Mouse (Mus musculus) embryonic facial prominence, embryonic 15.5 days (tissue): ENCODE data around the gene Coro2a. TPM values are rescaled to one million over a fixed set of nuclear protein-coding genes. Genes with fewer than 3 reads are reported as not detected.

Source experiments
- ATAC-seq: fragments of 200-750 bp; cut with Nextera tagmentation; 2 replicates; pipeline ENCODE4 v1.8.0; 2017; ENCODE audit warnings: low read depth, moderate TSS enrichment; ENCODE audit not compliant: insufficient number of reproducible peaks, low FRiP score, low TSS enrichment
- H3K27ac ChIP-seq: fragments of 300-500 bp; sonication (generic); replicated peaks from 2 replicates; pipeline ENCODE4 v1.5.1; 2015; ENCODE audit warnings: mild to moderate bottlenecking, inconsistent platforms
- H3K27me3 ChIP-seq: fragments of 300-500 bp; sonication (generic); 2 replicates; pipeline ENCODE4 v1.6.1; 2015; ENCODE audit warnings: inconsistent platforms
- H3K36me3 ChIP-seq: fragments of 300-500 bp; sonication (generic); 2 replicates; pipeline ENCODE4 v1.6.1; 2015; ENCODE audit warnings: mild to moderate bottlenecking, inconsistent platforms
- H3K4me1 ChIP-seq: fragments of 300-500 bp; sonication (generic); 2 replicates; pipeline ENCODE4 v1.6.1; 2015; ENCODE audit warnings: inconsistent platforms
- H3K4me2 ChIP-seq: fragments of 300-500 bp; sonication (generic); replicated peaks from 2 replicates; pipeline ENCODE4 v1.6.1; 2015; ENCODE audit warnings: mild to moderate bottlenecking, inconsistent platforms
- H3K4me3 ChIP-seq: fragments of 300-500 bp; sonication (generic); replicated peaks from 2 replicates; pipeline ENCODE4 v1.5.1; 2015; ENCODE audit warnings: mild to moderate bottlenecking, inconsistent platforms
- H3K9ac ChIP-seq: fragments of 300-500 bp; sonication (generic); 2 replicates; pipeline ENCODE4 v1.6.1; 2015; ENCODE audit warnings: inconsistent platforms
- H3K9me3 ChIP-seq: fragments of 300-500 bp; sonication (generic); replicated peaks from 2 replicates; pipeline ENCODE4 v1.6.1; 2016; ENCODE audit warnings: inconsistent platforms
- WGBS: fragments of 180-500 bp; shearing (Covaris S2); methylation state at CpG from one replicate; pipeline ENCODE4 v1.1.7; 2015; 5-methylcytosine and 5-hydroxymethylcytosine counted together
- polyA plus RNA-seq: library from polyadenylated mRNA; unstranded; fragments of >200 nt; fragmentation: Nextera tagmentation; extraction: Ambion mirVana; gene quantifications from 2 replicates; pipeline ENCODE4 v1.2.1, GENCODE M21; 2015

The Coro2a gene
- polyA plus RNA-seq, 1 experiment from 2014 or later: 6.8 TPM

DNA sequence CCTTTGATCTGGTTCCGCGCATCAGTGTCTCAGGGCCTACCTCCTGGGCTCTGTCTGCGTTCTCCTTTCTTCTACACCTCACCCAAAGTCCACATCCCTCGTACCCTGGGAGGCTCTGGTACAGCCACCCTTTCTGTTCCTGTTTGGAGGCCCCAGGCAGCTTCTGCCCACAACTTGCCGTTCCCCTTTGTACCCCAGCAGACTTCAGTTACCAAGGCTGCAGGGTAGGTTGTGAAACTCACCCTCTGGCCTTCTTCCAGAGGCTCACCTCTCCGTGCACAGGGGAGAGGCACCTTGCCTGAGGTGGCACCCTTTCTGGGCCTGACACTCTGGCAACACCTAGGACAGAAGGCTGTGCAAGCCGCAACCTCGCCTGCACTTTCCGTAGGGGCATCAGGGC, 46.2 kb downstream of the Coro2a start:
- H3K9ac ChIP-seq: no peak overlapping the region
- no peak for ATAC-seq
- WGBS: 78% methylated on average over 9 of the region's 9 CpGs
- no peak overlapping the region for H3K4me2 ChIP-seq
- no peaks in the 10 kb centered on the region for H3K36me3 ChIP-seq
- peaks cover 11% of the 10 kb centered on the region; the same call in 1 of the 2 replicates for H3K4me1 ChIP-seq
- no peak overlapping the region for H3K27ac ChIP-seq
- H3K4me3 ChIP-seq: no peak overlapping the region
- no peaks in the 10 kb centered on the region for H3K9me3 ChIP-seq
- no peaks in the 10 kb centered on the region for H3K27me3 ChIP-seq

GRCm38 (mm10) chr4:46554295-46555069, 47.5 kb downstream of the Coro2a start:
- H3K27ac ChIP-seq: no peak overlapping the region
- no peaks in the 10 kb centered on the region for H3K9me3 ChIP-seq
- 68% methylated on average over 10 of the region's 10 CpGs for WGBS
- no peak overlapping the region for H3K4me3 ChIP-seq
- H3K36me3 ChIP-seq: no peaks in the 10 kb centered on the region
- H3K4me2 ChIP-seq: no peak overlapping the region
- ATAC-seq: no peak
- peaks cover 11% of the 10 kb centered on the region; the same call in 1 of the 2 replicates for H3K4me1 ChIP-seq
- H3K27me3 ChIP-seq: no peaks in the 10 kb centered on the region
- H3K9ac ChIP-seq: no peak overlapping the region

- WGBS: 78% methylated on average over 1 of the region's 1 CpGs
- Histone ChIP-seq H3K36me3 (no peaks in the 10 kb centered on the region), H3K27ac (no peak overlapping the region), H3K4me1 (peaks cover 11% of the 10 kb centered on the region; the same call in 1 of the 2 replicates), H3K9ac (no peak overlapping the region), H3K4me3 (no peak overlapping the region), H3K27me3 (no peaks in the 10 kb centered on the region), H3K4me2 (no peak overlapping the region), H3K9me3 (no peaks in the 10 kb centered on the region)
- no peak for ATAC-seq
These were observed 48.1 kb downstream of the Coro2a start for GRCm38 (mm10) chr4:46553864-46554263.

GRCm38 (mm10) chr4:46550406-46550805, 51.6 kb downstream of the Coro2a start:
- Histone ChIP-seq H3K36me3 (no peaks in the 10 kb centered on the region), H3K4me3 (no peak overlapping the region), H3K4me1 (peaks cover 15% of the 10 kb centered on the region; the same call in 1 of the 2 replicates), H3K27me3 (no peaks in the 10 kb centered on the region), H3K9ac (no peak overlapping the region), H3K27ac (no peak overlapping the region), H3K4me2 (no peak overlapping the region), H3K9me3 (no peaks in the 10 kb centered on the region)
- no peak for ATAC-seq
- WGBS: 43% methylated on average over 8 of the region's 8 CpGs

- Histone ChIP-seq H3K4me2 (no peak overlapping the region), H3K4me3 (no peak overlapping the region), H3K27me3 (no peaks in the 10 kb centered on the region), H3K36me3 (no peaks in the 10 kb centered on the region), H3K27ac (no peak overlapping the region), H3K9ac (no peak overlapping the region), H3K4me1 (peaks cover 15% of the 10 kb centered on the region; the same call in 1 of the 2 replicates), H3K9me3 (no peaks in the 10 kb centered on the region)
- no peak for ATAC-seq
- 69% methylated on average over 9 of the region's 10 CpGs for WGBS
These were observed 52.0 kb downstream of the Coro2a start for GRCm38 (mm10) chr4:46549979-46550378.

DNA sequence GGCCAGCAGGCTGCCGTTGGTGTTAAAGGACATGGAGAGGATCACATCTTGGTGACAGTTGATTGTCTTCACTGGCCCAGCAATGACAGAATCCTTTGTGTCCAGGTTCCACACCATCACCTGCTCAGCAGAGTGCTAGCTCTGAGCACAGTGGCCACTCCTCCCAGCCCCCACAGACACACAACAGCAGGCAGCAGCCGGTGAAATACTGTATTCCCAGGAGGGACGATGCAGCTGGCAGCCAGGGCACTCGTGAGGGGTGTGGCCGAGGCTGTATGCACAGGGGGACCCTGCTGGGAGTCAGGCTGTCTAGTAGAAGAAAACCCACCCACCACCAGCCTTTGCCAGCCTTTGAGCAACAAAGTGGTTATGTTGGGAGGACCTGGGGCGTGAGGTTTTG, 55.3 kb downstream of the Coro2a start:
- H3K9me3 ChIP-seq: no peaks in the 10 kb centered on the region
- no peaks in the 10 kb centered on the region for H3K36me3 ChIP-seq
- peak; percentile 43 for ATAC-seq
- no peak overlapping the region for H3K4me3 ChIP-seq
- no peak overlapping the region for H3K27ac ChIP-seq
- H3K27me3 ChIP-seq: no peaks in the 10 kb centered on the region
- 0 out of 2 replicates have a peak, but pooled peaks cover 4% of the 10 kb centered on the region for H3K4me1 ChIP-seq
- H3K9ac ChIP-seq: no peak overlapping the region
- 39% methylated on average over 6 of the region's 6 CpGs for WGBS
- no peak overlapping the region for H3K4me2 ChIP-seq

- no peaks in the 10 kb centered on the region for H3K9me3 ChIP-seq
- H3K27me3 ChIP-seq: no peaks in the 10 kb centered on the region
- 13% methylated on average over 9 of the region's 9 CpGs for WGBS
- H3K4me2 ChIP-seq: no peak overlapping the region
- no peak overlapping the region for H3K9ac ChIP-seq
- H3K27ac ChIP-seq: no peak overlapping the region
- no peak overlapping the region for H3K4me3 ChIP-seq
- H3K36me3 ChIP-seq: no peaks in the 10 kb centered on the region
- 0 out of 2 replicates have a peak, but pooled peaks cover 4% of the 10 kb centered on the region for H3K4me1 ChIP-seq
- no peak for ATAC-seq
These were observed 56.5 kb downstream of the Coro2a start for GRCm38 (mm10) chr4:46545498-46545897.

- Histone ChIP-seq H3K27ac (no peak overlapping the region), H3K36me3 (no peaks in the 10 kb centered on the region), H3K4me1 (0 out of 2 replicates have a peak, but pooled peaks cover 4% of the 10 kb centered on the region), H3K4me3 (no peak overlapping the region), H3K9ac (no peak overlapping the region), H3K4me2 (no peak overlapping the region), H3K27me3 (no peaks in the 10 kb centered on the region), H3K9me3 (no peaks in the 10 kb centered on the region)
- WGBS: 35% methylated on average over 1 of the region's 1 CpGs
- no peak for ATAC-seq
These were observed 57.7 kb downstream of the Coro2a start for GRCm38 (mm10) chr4:46544313-46544712.

- no peaks in the 10 kb centered on the region for H3K9me3 ChIP-seq
These were observed 58.5 kb downstream of the Coro2a start for GRCm38 (mm10) chr4:46543366-46544050.

DNA sequence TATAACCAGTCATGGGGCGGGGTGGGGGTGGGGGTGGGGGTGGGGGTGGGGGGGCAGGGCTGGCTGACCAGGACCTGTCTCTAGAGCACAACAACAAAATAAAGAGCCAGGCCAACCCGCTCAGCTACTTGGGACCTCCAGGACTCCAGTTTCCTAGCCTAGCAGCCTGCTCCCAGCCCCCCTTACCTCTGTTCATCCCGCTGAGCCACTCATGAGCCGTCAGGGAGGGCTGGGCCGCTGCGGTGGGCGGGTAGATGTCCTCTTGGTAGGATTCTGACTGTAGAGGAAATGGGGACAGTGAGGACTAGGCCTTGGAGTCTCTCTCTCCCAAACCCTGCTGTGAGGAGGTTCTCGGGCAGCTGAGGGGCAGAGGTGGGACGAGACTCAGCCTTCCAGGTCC, 60.3 kb downstream of the Coro2a start:
- Histone ChIP-seq H3K4me1 (no peaks in the 10 kb centered on the region), H3K36me3 (no peaks in the 10 kb centered on the region), H3K9me3 (no peaks in the 10 kb centered on the region), H3K4me2 (no peak overlapping the region), H3K4me3 (no peak overlapping the region), H3K9ac (no peak overlapping the region), H3K27ac (no peak overlapping the region), H3K27me3 (peaks cover 7% of the 10 kb centered on the region)
- WGBS: 48% methylated on average over 9 of the region's 9 CpGs
- no peak for ATAC-seq

More at GRCm38 (mm10) chr4:46543366-46544050, 58.5 kb downstream of the Coro2a start:
- H3K4me3 ChIP-seq: no peak overlapping the region
- WGBS: 89% methylated on average over 13 of the region's 13 CpGs
- H3K27me3 ChIP-seq: no peaks in the 10 kb centered on the region
- 0 out of 2 replicates have a peak, but pooled peaks cover 4% of the 10 kb centered on the region for H3K4me1 ChIP-seq
- H3K9ac ChIP-seq: no peak overlapping the region
- no peak overlapping the region for H3K4me2 ChIP-seq
- H3K36me3 ChIP-seq: no peaks in the 10 kb centered on the region
- no peak for ATAC-seq
- H3K27ac ChIP-seq: no peak overlapping the region

- Histone ChIP-seq H3K4me2 (no peak overlapping the region), H3K9ac (no peak overlapping the region), H3K9me3 (no peaks in the 10 kb centered on the region), H3K27me3 (peaks cover 32% of the 10 kb centered on the region), H3K4me1 (peaks cover 17% of the 10 kb centered on the region), H3K4me3 (no peak overlapping the region), H3K27ac (no peak overlapping the region), H3K36me3 (no peaks in the 10 kb centered on the region)
- 50% methylated on average over 9 of the region's 9 CpGs for WGBS
- ATAC-seq: no peak
These were observed 62.8 kb downstream of the Coro2a start for GRCm38 (mm10) chr4:46539167-46539566.
